Mouse (Mus musculus) midbrain, embryonic 16.5 days (tissue): Measurements from ENCODE around the gene Insl3. TPM values are rescaled to one million over a fixed set of nuclear protein-coding genes. Genes with fewer than 3 reads are reported as not detected.

Experiments used
- ATAC-seq: fragments of 200-750 bp; cut with Nextera tagmentation; 2 replicates; pipeline ENCODE4 v1.8.0; 2017; ENCODE audit warnings: moderate TSS enrichment
- H3K27ac ChIP-seq: fragments of 300-500 bp; sonication (generic); 2 replicates; pipeline ENCODE4 v1.5.1; 2014; ENCODE audit warnings: mild to moderate bottlenecking, low read length, mixed read lengths
- H3K27me3 ChIP-seq: fragments of 300-500 bp; sonication (generic); 2 replicates; pipeline ENCODE4 v1.6.1; 2014; ENCODE audit warnings: low read depth, low read length, mixed read lengths; ENCODE audit not compliant: control insufficient read depth, insufficient read depth
- H3K36me3 ChIP-seq: fragments of 300-500 bp; sonication (generic); 2 replicates; pipeline ENCODE4 v1.6.1; 2014; ENCODE audit warnings: mild to moderate bottlenecking, low read length, moderate library complexity, mixed read lengths; ENCODE audit not compliant: control insufficient read depth, insufficient read depth
- H3K4me1 ChIP-seq: fragments of 300-500 bp; sonication (generic); 2 replicates; pipeline ENCODE4 v1.6.1; 2014; ENCODE audit warnings: mild to moderate bottlenecking, low read length, mixed read lengths; ENCODE audit not compliant: control insufficient read depth, insufficient read depth
- H3K4me2 ChIP-seq: fragments of 300-500 bp; sonication (generic); 2 replicates; pipeline ENCODE4 v1.6.1; 2014; ENCODE audit warnings: mild to moderate bottlenecking, low read length, mixed read lengths
- H3K4me3 ChIP-seq: fragments of 300-500 bp; sonication (generic); 2 replicates; pipeline ENCODE4 v1.5.1; 2014; ENCODE audit warnings: low read depth, mild to moderate bottlenecking, low read length, moderate library complexity, mixed read lengths
- H3K9ac ChIP-seq: fragments of 300-500 bp; sonication (generic); 2 replicates; pipeline ENCODE4 v1.6.1; 2014; ENCODE audit warnings: low read depth, low read length, mixed read lengths
- H3K9me3 ChIP-seq: fragments of 300-500 bp; sonication (generic); replicated peaks from 2 replicates; pipeline ENCODE4 v1.6.1; 2014; ENCODE audit warnings: mild to moderate bottlenecking, low read length, mixed read lengths; ENCODE audit not compliant: control insufficient read depth, poor library complexity, severe bottlenecking
- WGBS: fragments of 180-500 bp; shearing (Covaris S2); extraction: QIAGEN DNeasy Blood & Tissue Kit; methylation state at CpG from one replicate; pipeline ENCODE4 v1.1.7; 2014; 5-methylcytosine and 5-hydroxymethylcytosine counted together
- polyA plus RNA-seq: library from polyadenylated mRNA; unstranded; fragments of >200 nt; fragmentation: Nextera tagmentation; extraction: Ambion mirVana; gene quantifications from 2 replicates; pipeline ENCODE4 v1.2.1, GENCODE M21; 2015

Gene Insl3
- polyA plus RNA-seq = 1.4 TPM in 1 of 2 replicates, not detected in the other

DNA sequence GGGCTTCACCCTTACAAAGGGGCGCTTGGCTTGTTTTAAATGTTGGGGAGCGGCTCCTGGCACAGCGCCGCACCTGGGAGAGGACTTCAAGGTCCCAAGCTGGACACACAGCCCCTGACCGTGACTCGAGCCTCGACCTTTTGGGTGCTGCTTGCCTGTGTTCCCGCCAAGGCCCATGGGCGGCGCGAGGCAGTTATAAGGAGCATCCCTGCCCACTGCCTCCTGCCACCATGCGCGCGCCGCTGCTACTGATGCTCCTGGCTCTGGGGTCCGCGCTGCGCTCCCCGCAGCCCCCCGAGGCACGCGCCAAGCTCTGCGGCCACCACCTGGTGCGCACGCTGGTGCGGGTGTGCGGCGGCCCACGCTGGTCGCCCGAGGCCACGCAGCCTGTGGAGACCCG, at the start of gene Insl3:
Insl3 (plus strand) TSS at position 187 of the 400 bp plus-strand sequence.
- Histone ChIP-seq H3K4me3 (no peak within 1 kb of the TSS), H3K27ac (no peak within 1 kb of the TSS), H3K9me3 (no peaks in the 10 kb centered on the region), H3K4me2 (peak within 1 kb of the TSS; percentile 6; the same call in 1 of the 2 replicates), H3K27me3 (peaks cover 96% of the 10 kb centered on the region), H3K36me3 (no peaks in the 10 kb centered on the region), H3K9ac (no peak within 1 kb of the TSS), H3K4me1 (peaks cover 13% of the 10 kb centered on the region)
- 3% methylated on average over 33 of the region's 33 CpGs for WGBS
- ATAC-seq = no peak

- H3K36me3 ChIP-seq = peaks cover 33% of the 10 kb centered on the region
- WGBS = 90% methylated on average over 4 of the region's 4 CpGs
Observed at GRCm38 (mm10) chr8:71639318-71639717, 49.7 kb upstream of the Insl3 start.

GRCm38 (mm10) chr8:71645510-71645909, 43.5 kb upstream of the Insl3 start:
- Histone ChIP-seq H3K36me3 (peaks cover 52% of the 10 kb centered on the region), H3K9me3 (no peaks in the 10 kb centered on the region), H3K9ac (no peak overlapping the region), H3K27ac (no peak overlapping the region), H3K27me3 (no peaks in the 10 kb centered on the region), H3K4me3 (no peak overlapping the region), H3K4me2 (no peak overlapping the region), H3K4me1 (no peaks in the 10 kb centered on the region)
- ATAC-seq = no peak
- 84% methylated on average over 9 of the region's 9 CpGs for WGBS

More at GRCm38 (mm10) chr8:71639318-71639717, 49.7 kb upstream of the Insl3 start:
- Histone ChIP-seq H3K9ac (no peak overlapping the region), H3K27ac (no peak overlapping the region), H3K4me1 (no peaks in the 10 kb centered on the region), H3K4me2 (no peak overlapping the region), H3K4me3 (no peak overlapping the region), H3K27me3 (no peaks in the 10 kb centered on the region), H3K9me3 (no peaks in the 10 kb centered on the region)
- ATAC-seq = no peak

DNA sequence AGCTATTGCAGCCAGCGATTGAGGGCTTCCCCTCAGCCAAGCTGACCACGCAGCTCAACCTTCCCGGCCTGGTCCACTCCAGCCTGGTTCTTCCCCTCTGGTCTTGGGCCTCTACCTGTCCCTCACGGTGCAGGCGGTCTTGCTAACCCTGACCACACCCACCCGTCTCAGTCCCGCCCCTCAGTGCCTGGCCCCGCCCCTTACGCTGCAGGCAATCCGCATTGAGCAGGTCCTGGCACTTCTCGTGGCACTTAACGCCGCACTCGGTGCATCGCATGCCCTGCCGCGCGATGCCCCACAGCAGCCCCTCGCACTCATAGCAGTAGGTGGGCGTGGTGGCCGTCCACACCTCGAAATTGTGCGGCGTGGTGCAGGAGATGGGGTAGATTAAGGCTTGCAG, 34.4 kb upstream of the Insl3 start:
- H3K9me3 ChIP-seq = no peaks in the 10 kb centered on the region
- no peaks in the 10 kb centered on the region for H3K4me1 ChIP-seq
- 3% methylated on average over 24 of the region's 24 CpGs for WGBS
- H3K36me3 ChIP-seq = peaks cover 51% of the 10 kb centered on the region
- H3K4me2 ChIP-seq = peak overlapping the region; percentile 13; the same call in 1 of the 2 replicates
- no peak overlapping the region for H3K9ac ChIP-seq
- ATAC-seq = peak; percentile 25; the same call in 1 of the 2 replicates
- peaks cover 14% of the 10 kb centered on the region; the same call in 1 of the 2 replicates for H3K27me3 ChIP-seq
- H3K27ac ChIP-seq = no peak overlapping the region
- H3K4me3 ChIP-seq = no peak overlapping the region

- Histone ChIP-seq H3K9ac (no peak overlapping the region), H3K9me3 (no peaks in the 10 kb centered on the region), H3K27ac (no peak overlapping the region), H3K4me3 (no peak overlapping the region), H3K27me3 (peaks cover 17% of the 10 kb centered on the region; the same call in 1 of the 2 replicates), H3K36me3 (peaks cover 30% of the 10 kb centered on the region), H3K4me1 (no peaks in the 10 kb centered on the region), H3K4me2 (no peak overlapping the region)
- ATAC-seq = no peak
- 33% methylated on average over 9 of the region's 9 CpGs for WGBS
Observed at GRCm38 (mm10) chr8:71657816-71658215, 31.2 kb upstream of the Insl3 start.

- no peak overlapping the region for H3K9ac ChIP-seq
- H3K4me3 ChIP-seq = no peak overlapping the region
- H3K4me1 ChIP-seq = no peaks in the 10 kb centered on the region
- no peaks in the 10 kb centered on the region for H3K9me3 ChIP-seq
- peaks cover 17% of the 10 kb centered on the region; the same call in 1 of the 2 replicates for H3K27me3 ChIP-seq
- no peak overlapping the region for H3K27ac ChIP-seq
- H3K36me3 ChIP-seq = peaks cover 26% of the 10 kb centered on the region; the same call in 1 of the 2 replicates
- no peak for ATAC-seq
- 33% methylated on average over 17 of the region's 17 CpGs for whole genome bisulfite sequencing
- H3K4me2 ChIP-seq = no peak overlapping the region
Observed at GRCm38 (mm10) chr8:71658515-71659049, 30.4 kb upstream of the Insl3 start.

DNA sequence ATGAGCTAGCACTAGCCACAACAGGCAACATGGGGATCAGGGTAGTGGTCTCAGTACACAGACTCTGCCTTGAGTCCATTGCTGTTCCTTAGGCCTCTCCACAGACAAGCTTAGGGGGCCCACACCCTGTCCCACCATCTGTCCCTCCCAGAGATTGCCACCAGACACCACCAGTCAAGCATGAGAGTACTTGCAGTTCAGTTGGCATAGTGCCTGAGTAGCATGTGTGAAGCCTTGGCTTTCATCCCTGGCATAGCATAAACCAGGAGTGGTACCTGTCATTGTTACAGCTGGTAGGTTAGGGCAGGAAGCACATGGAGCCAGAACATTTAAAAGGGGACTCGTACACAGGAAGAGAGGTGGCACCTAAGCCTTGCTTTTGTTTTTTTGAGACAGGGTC, 29.3 kb upstream of the Insl3 start:
- Histone ChIP-seq H3K9me3 (no peaks in the 10 kb centered on the region), H3K4me2 (no peak overlapping the region), H3K4me1 (no peaks in the 10 kb centered on the region), H3K27me3 (peaks cover 17% of the 10 kb centered on the region; the same call in 1 of the 2 replicates), H3K27ac (no peak overlapping the region), H3K4me3 (no peak overlapping the region), H3K36me3 (peaks cover 25% of the 10 kb centered on the region; the same call in 1 of the 2 replicates), H3K9ac (no peak overlapping the region)
- no peak for ATAC-seq
- 53% methylated on average over 1 of the region's 1 CpGs for WGBS

DNA sequence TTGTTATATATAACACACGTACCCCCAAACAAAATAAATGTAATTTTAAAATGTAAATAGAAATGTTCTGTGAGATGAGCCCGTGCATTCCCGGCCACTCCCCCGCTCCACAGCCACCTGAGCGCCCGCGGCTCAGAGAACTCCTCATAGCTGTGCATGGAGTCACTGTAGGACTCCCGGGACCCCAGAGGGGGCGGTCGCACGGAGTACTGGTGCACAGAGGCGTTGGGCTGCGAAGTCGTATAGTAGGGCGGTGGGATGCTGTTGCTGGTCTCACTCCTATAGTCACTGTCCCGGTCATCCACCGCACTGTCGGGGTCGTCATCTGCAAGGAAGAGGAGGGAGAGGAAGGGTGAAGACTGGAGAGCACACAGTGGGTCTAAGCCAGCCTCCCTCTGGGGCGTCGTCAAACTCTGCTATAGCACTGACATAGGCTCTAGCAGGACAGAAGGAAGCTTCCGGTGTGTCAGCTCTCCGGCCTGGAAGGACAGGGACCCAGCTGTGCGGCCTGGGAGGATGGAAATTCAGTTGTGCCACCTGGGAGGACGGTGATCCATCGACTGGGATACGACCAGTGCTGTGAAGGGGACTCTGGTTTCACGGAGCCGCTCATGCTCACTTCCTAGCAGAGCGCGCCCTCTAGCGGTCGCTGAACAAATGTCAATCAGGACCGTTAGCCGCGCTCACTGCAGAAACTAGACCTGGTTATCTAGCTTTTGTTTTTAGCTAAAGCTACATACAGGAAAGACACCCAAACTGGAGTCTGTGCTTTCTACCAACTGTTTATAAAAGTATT, 28.5 kb upstream of the Insl3 start:
- H3K9me3 ChIP-seq = no peaks in the 10 kb centered on the region
- H3K27me3 ChIP-seq = peaks cover 13% of the 10 kb centered on the region; the same call in 1 of the 2 replicates
- H3K4me1 ChIP-seq = no peaks in the 10 kb centered on the region
- ATAC-seq = peak; percentile 54
- no peak overlapping the region for H3K4me2 ChIP-seq
- H3K27ac ChIP-seq = no peak overlapping the region
- H3K4me3 ChIP-seq = no peak overlapping the region
- 11% methylated on average over 36 of the region's 36 CpGs for whole genome bisulfite sequencing
- 0 out of 2 replicates have a peak overlapping the region, but pooled peaks have one; percentile 28 for H3K9ac ChIP-seq
- H3K36me3 ChIP-seq = peaks cover 19% of the 10 kb centered on the region; the same call in 1 of the 2 replicates
